Mouse (Mus musculus) neural tube, embryonic 13.5 days (tissue): ENCODE measurements around the gene Cpsf3. TPM values are rescaled to one million over a fixed set of nuclear protein-coding genes. Genes with fewer than 3 reads are reported as not detected.

Source experiments
- ATAC-seq: fragments of 200-750 bp; cut with Nextera tagmentation; 2 replicates; pipeline ENCODE4 v1.8.0; 2017; ENCODE audit warnings: low read depth, mild to moderate bottlenecking, moderate TSS enrichment, moderate library complexity
- H3K27ac ChIP-seq: fragments of 300-500 bp; sonication (generic); replicated peaks from 2 replicates; pipeline ENCODE4 v1.5.1; 2015; ENCODE audit warnings: moderate library complexity, mild to moderate bottlenecking, inconsistent platforms
- H3K27me3 ChIP-seq: fragments of 300-500 bp; sonication (generic); 2 replicates; pipeline ENCODE4 v1.6.1; 2015; ENCODE audit warnings: mild to moderate bottlenecking, inconsistent platforms
- H3K36me3 ChIP-seq: fragments of 300-500 bp; sonication (generic); 2 replicates; pipeline ENCODE4 v1.6.1; 2015; ENCODE audit warnings: mild to moderate bottlenecking, inconsistent platforms
- H3K4me1 ChIP-seq: fragments of 300-500 bp; sonication (generic); replicated peaks from 2 replicates; pipeline ENCODE4 v1.6.1; 2015; ENCODE audit warnings: inconsistent platforms
- H3K4me2 ChIP-seq: fragments of 300-500 bp; sonication (generic); 2 replicates; pipeline ENCODE4 v1.6.1; 2015; ENCODE audit warnings: inconsistent platforms, mild to moderate bottlenecking, moderate library complexity
- H3K4me3 ChIP-seq: fragments of 300-500 bp; sonication (generic); 2 replicates; pipeline ENCODE4 v1.5.1; 2015; ENCODE audit warnings: mild to moderate bottlenecking, inconsistent platforms
- H3K9ac ChIP-seq: fragments of 300-500 bp; sonication (generic); 2 replicates; pipeline ENCODE4 v1.6.1; 2015; ENCODE audit warnings: moderate library complexity, mild to moderate bottlenecking, inconsistent platforms
- H3K9me3 ChIP-seq: fragments of 300-500 bp; sonication (generic); 2 replicates; pipeline ENCODE4 v1.6.1; 2016; ENCODE audit warnings: inconsistent platforms
- WGBS: fragments of 180-500 bp; shearing (Covaris S2); methylation state at CpG from one replicate; pipeline ENCODE4 v1.1.7; 2015; 5-methylcytosine and 5-hydroxymethylcytosine counted together
- polyA plus RNA-seq: library from polyadenylated mRNA; unstranded; fragments of >200 nt; fragmentation: Nextera tagmentation; extraction: Ambion mirVana; gene quantifications from 2 replicates; pipeline ENCODE4 v1.2.1, GENCODE M21; 2015

The Cpsf3 gene
- polyA plus RNA-seq, 1 experiment from 2014 or later: 91.5 TPM

GRCm38 (mm10) chr12:21324101-21324500 is 38.9 kb downstream of the Cpsf3 start:
- WGBS: 42% methylated on average over 5 of the region's 5 CpGs

GRCm38 (mm10) chr12:21325266-21325665 is 40.1 kb downstream of the Cpsf3 start:
- Histone ChIP-seq H3K27me3 (no peaks in the 10 kb centered on the region), H3K36me3 (peaks cover 84% of the 10 kb centered on the region)

More at GRCm38 (mm10) chr12:21324101-21324500, 38.9 kb downstream of the Cpsf3 start:
- no peak for ATAC-seq
- no peaks in the 10 kb centered on the region for H3K9me3 ChIP-seq
- H3K9ac ChIP-seq: no peak overlapping the region
- no peak overlapping the region for H3K4me2 ChIP-seq
- no peaks in the 10 kb centered on the region for H3K27me3 ChIP-seq
- peaks cover 77% of the 10 kb centered on the region for H3K36me3 ChIP-seq
- H3K4me1 ChIP-seq: no peaks in the 10 kb centered on the region
- no peak overlapping the region for H3K4me3 ChIP-seq
- H3K27ac ChIP-seq: no peak overlapping the region

GRCm38 (mm10) chr12:21326325-21326724 is 41.1 kb downstream of the Cpsf3 start:
- Histone ChIP-seq H3K4me3 (no peak overlapping the region), H3K4me1 (no peaks in the 10 kb centered on the region), H3K36me3 (peaks cover 85% of the 10 kb centered on the region), H3K27me3 (no peaks in the 10 kb centered on the region), H3K4me2 (no peak overlapping the region), H3K9me3 (no peaks in the 10 kb centered on the region), H3K9ac (no peak overlapping the region), H3K27ac (no peak overlapping the region)
- WGBS: 90% methylated on average over 3 of the region's 3 CpGs
- ATAC-seq: no peak

More at GRCm38 (mm10) chr12:21325266-21325665, 40.1 kb downstream of the Cpsf3 start:
- Histone ChIP-seq H3K9me3 (no peaks in the 10 kb centered on the region), H3K27ac (no peak overlapping the region), H3K4me2 (no peak overlapping the region), H3K4me1 (no peaks in the 10 kb centered on the region), H3K9ac (no peak overlapping the region), H3K4me3 (no peak overlapping the region)
- ATAC-seq: no peak
- WGBS: 89% methylated on average over 8 of the region's 8 CpGs

- Histone ChIP-seq H3K36me3 (peaks cover 87% of the 10 kb centered on the region), H3K4me1 (no peaks in the 10 kb centered on the region), H3K9ac (no peak overlapping the region), H3K9me3 (no peaks in the 10 kb centered on the region), H3K27ac (no peak overlapping the region), H3K27me3 (no peaks in the 10 kb centered on the region), H3K4me3 (no peak overlapping the region), H3K4me2 (no peak overlapping the region)
- WGBS: 95% methylated on average over 9 of the region's 9 CpGs
- no peak for ATAC-seq
Measured at GRCm38 (mm10) chr12:21329661-21330400, 44.6 kb downstream of the Cpsf3 start.

- ATAC-seq: no peak
- no peaks in the 10 kb centered on the region for H3K4me1 ChIP-seq
- no peak overlapping the region for H3K27ac ChIP-seq
- H3K9me3 ChIP-seq: no peaks in the 10 kb centered on the region
- H3K4me3 ChIP-seq: no peak overlapping the region
- H3K9ac ChIP-seq: no peak overlapping the region
- 95% methylated on average over 10 of the region's 10 CpGs for WGBS
- H3K4me2 ChIP-seq: no peak overlapping the region
- peaks cover 87% of the 10 kb centered on the region for H3K36me3 ChIP-seq
- no peaks in the 10 kb centered on the region for H3K27me3 ChIP-seq
Measured at GRCm38 (mm10) chr12:21330961-21331576, 45.9 kb downstream of the Cpsf3 start.

GRCm38 (mm10) chr12:21331711-21332110 is 46.5 kb downstream of the Cpsf3 start:
- Histone ChIP-seq H3K36me3 (peaks cover 87% of the 10 kb centered on the region), H3K4me3 (no peak overlapping the region), H3K9ac (no peak overlapping the region), H3K27ac (no peak overlapping the region), H3K9me3 (no peaks in the 10 kb centered on the region), H3K27me3 (no peaks in the 10 kb centered on the region), H3K4me1 (no peaks in the 10 kb centered on the region), H3K4me2 (no peak overlapping the region)
- ATAC-seq: no peak
- WGBS: 66% methylated on average over 6 of the region's 6 CpGs

- H3K4me2 ChIP-seq: no peak overlapping the region
- H3K9ac ChIP-seq: no peak overlapping the region
- ATAC-seq: no peak
- no peak overlapping the region for H3K27ac ChIP-seq
- H3K4me1 ChIP-seq: no peaks in the 10 kb centered on the region
- H3K4me3 ChIP-seq: no peak overlapping the region
- H3K9me3 ChIP-seq: no peaks in the 10 kb centered on the region
- peaks cover 80% of the 10 kb centered on the region for H3K36me3 ChIP-seq
- H3K27me3 ChIP-seq: no peaks in the 10 kb centered on the region
- WGBS: 94% methylated on average over 7 of the region's 7 CpGs
Measured at GRCm38 (mm10) chr12:21333021-21333420, 47.8 kb downstream of the Cpsf3 start.

- H3K27me3 ChIP-seq: no peaks in the 10 kb centered on the region
- H3K27ac ChIP-seq: no peak overlapping the region
- peaks cover 78% of the 10 kb centered on the region for H3K36me3 ChIP-seq
- H3K9ac ChIP-seq: no peak overlapping the region
- H3K9me3 ChIP-seq: no peaks in the 10 kb centered on the region
- no peak overlapping the region for H3K4me2 ChIP-seq
- ATAC-seq: no peak
- 97% methylated on average over 5 of the region's 5 CpGs for WGBS
- H3K4me1 ChIP-seq: no peaks in the 10 kb centered on the region
- no peak overlapping the region for H3K4me3 ChIP-seq
Measured at GRCm38 (mm10) chr12:21333766-21334165, 48.6 kb downstream of the Cpsf3 start.

GRCm38 (mm10) chr12:21335869-21336268 is 50.7 kb downstream of the Cpsf3 start:
- Histone ChIP-seq H3K4me1 (no peaks in the 10 kb centered on the region), H3K9me3 (no peaks in the 10 kb centered on the region), H3K4me3 (no peak overlapping the region), H3K4me2 (no peak overlapping the region), H3K27me3 (no peaks in the 10 kb centered on the region), H3K9ac (no peak overlapping the region), H3K27ac (no peak overlapping the region), H3K36me3 (peaks cover 79% of the 10 kb centered on the region)
- ATAC-seq: no peak
- WGBS: 88% methylated on average over 7 of the region's 7 CpGs

GRCm38 (mm10) chr12:21337171-21337570 is 52.0 kb downstream of the Cpsf3 start:
- no peak for ATAC-seq
- Histone ChIP-seq H3K9me3 (no peaks in the 10 kb centered on the region), H3K9ac (no peak overlapping the region), H3K36me3 (peaks cover 76% of the 10 kb centered on the region), H3K4me1 (no peaks in the 10 kb centered on the region), H3K4me2 (no peak overlapping the region), H3K4me3 (no peak overlapping the region), H3K27me3 (no peaks in the 10 kb centered on the region), H3K27ac (no peak overlapping the region)
- 96% methylated on average over 5 of the region's 5 CpGs for WGBS

- Histone ChIP-seq H3K36me3 (peaks cover 57% of the 10 kb centered on the region), H3K9me3 (no peaks in the 10 kb centered on the region), H3K4me3 (no peak overlapping the region), H3K27ac (no peak overlapping the region), H3K4me2 (no peak overlapping the region), H3K9ac (no peak overlapping the region), H3K27me3 (no peaks in the 10 kb centered on the region), H3K4me1 (no peaks in the 10 kb centered on the region)
- WGBS: 96% methylated on average over 5 of the region's 5 CpGs
- no peak for ATAC-seq
Measured at GRCm38 (mm10) chr12:21340674-21341073, 55.5 kb downstream of the Cpsf3 start.

GRCm38 (mm10) chr12:21346972-21347371 is 61.8 kb downstream of the Cpsf3 start:
- no peak for ATAC-seq
- Histone ChIP-seq H3K9me3 (no peaks in the 10 kb centered on the region), H3K27ac (no peak overlapping the region), H3K4me2 (no peak overlapping the region), H3K27me3 (no peaks in the 10 kb centered on the region), H3K9ac (no peak overlapping the region), H3K4me1 (no peaks in the 10 kb centered on the region), H3K36me3 (peaks cover 44% of the 10 kb centered on the region), H3K4me3 (no peak overlapping the region)
- WGBS: 87% methylated on average over 7 of the region's 7 CpGs
